Comparison of ENCODE assay signal across 8 mouse cellular contexts in genomic region chr3:96598156-96599068, GRCm38 (mm10). TPM values are rescaled to one million over a fixed set of nuclear protein-coding genes. Genes with fewer than 3 reads are reported as not detected.
DNase-seq lines count a peak whose midpoint lies in the region; ATAC-seq and TF ChIP-seq lines count a peak whose summit lies in the region.

No protein-coding gene starts in this region.

- DNase-seq in spleen, postnatal 10 days (ENCODE audit: low spot score in 2 of 2): peak; percentile 11 to 29
- DNase-seq in spleen, postnatal 4 days (ENCODE audit: low spot score in 2 of 2): no peak
- DNase-seq in heart, adult 18-20 months: peak; percentile 88 to 89
- peak; percentile 53 for DNase-seq in liver
- DNase-seq in midbrain, postnatal 0 days (ENCODE audit: low spot score): peak; percentile 79

- no peaks in the 10 kb centered on the region for H3K36me3 ChIP-seq in intestine, postnatal 0 days (ENCODE audit: control insufficient read depth, insufficient read depth)
- no peaks in the 10 kb centered on the region for H3K36me3 ChIP-seq in midbrain, postnatal 0 days (ENCODE audit: insufficient read depth, low read length)

- H3K4me3 ChIP-seq in cortical plate, adult 2 months (ENCODE audit: insufficient read depth, low read length): peak overlapping the region; percentile 69
- H3K4me3 ChIP-seq in intestine, postnatal 0 days (ENCODE audit: low read depth, low read length): peak overlapping the region; percentile 43
- H3K4me3 ChIP-seq in midbrain, postnatal 0 days (ENCODE audit: low read depth, low read length): peak overlapping the region; percentile 60

- H3K4me1 ChIP-seq in cortical plate, adult 2 months (ENCODE audit: control insufficient read depth, insufficient read depth, low read length): peaks cover 10% of the 10 kb centered on the region
- H3K4me1 ChIP-seq in intestine, postnatal 0 days (replicated peaks; ENCODE audit: control insufficient read depth, insufficient read depth, low read length): peaks cover 8% of the 10 kb centered on the region; the same call in 1 of the 2 replicates
- peaks cover 16% of the 10 kb centered on the region; the same call in 1 of the 2 replicates for H3K4me1 ChIP-seq in midbrain, postnatal 0 days (ENCODE audit: insufficient read depth, low read length)

- WGBS in intestine, postnatal 0 days: 2% methylated on average over 54 of the region's 54 CpGs
- WGBS in midbrain, postnatal 0 days: 2% methylated on average over 51 of the region's 54 CpGs

- peak overlapping the region; percentile 27 for H3K9ac ChIP-seq in intestine, postnatal 0 days (ENCODE audit: low read depth, low read length)
- peak overlapping the region; percentile 81 for H3K9ac ChIP-seq in midbrain, postnatal 0 days (replicated peaks; ENCODE audit: low read length, poor library complexity, severe bottlenecking)

- no peak for ATAC-seq in intestine, postnatal 0 days
- no peak for ATAC-seq in midbrain, postnatal 0 days (ENCODE audit: low FRiP score)
- no peak for ATAC-seq in megakaryocyte progenitor cell, adult 5-6 weeks (replicated peaks; ENCODE audit: poor library complexity)

- H3K9me3 ChIP-seq in intestine, postnatal 0 days (ENCODE audit: control insufficient read depth): no peaks in the 10 kb centered on the region
- no peaks in the 10 kb centered on the region for H3K9me3 ChIP-seq in midbrain, postnatal 0 days (ENCODE audit: low read length)

- peaks cover 48% of the 10 kb centered on the region for H3K27me3 ChIP-seq in intestine, postnatal 0 days (replicated peaks; ENCODE audit: control insufficient read depth, insufficient read depth, low read length)
- H3K27me3 ChIP-seq in midbrain, postnatal 0 days (ENCODE audit: insufficient read depth, low read length): no peaks in the 10 kb centered on the region

- TF ChIP-seq CTCF in cortical plate, adult 2 months (IDR thresholded peaks at IDR 0.05; ENCODE audit: extremely low read depth, insufficient read depth, low read length): no peak
- no peak for TF ChIP-seq CTCF in intestine, postnatal 0 days (IDR thresholded peaks at IDR 0.05; ENCODE audit: low read depth)
- TF ChIP-seq CTCF in midbrain, postnatal 0 days (IDR thresholded peaks at IDR 0.05): no peak

- H3K27ac ChIP-seq in cortical plate, adult 2 months (ENCODE audit: insufficient read depth, low read length): peak overlapping the region; percentile 93
- no peak overlapping the region for H3K27ac ChIP-seq in intestine, postnatal 0 days (ENCODE audit: low read depth, low read length)
- peak overlapping the region; percentile 77 for H3K27ac ChIP-seq in midbrain, postnatal 0 days (ENCODE audit: low read depth, low read length)

- peak; percentile 56; the same call in 1 of the 2 replicates for TF ChIP-seq POLR2A in cortical plate, adult 2 months (IDR thresholded peaks at IDR 0.05; ENCODE audit: extremely low read depth, insufficient read depth, low read length)

- H3K4me2 ChIP-seq in intestine, postnatal 0 days (replicated peaks; ENCODE audit: low read depth): peak overlapping the region; percentile 71
- H3K4me2 ChIP-seq in midbrain, postnatal 0 days (ENCODE audit: low read depth, low read length, poor library complexity, severe bottlenecking): peak overlapping the region; percentile 96

RNA-seq across cellular contexts. Expression of gene Ankrd34a, which starts 2.0 kb away (rescaled TPM):
- 61.6 and 61.9 TPM in 2 replicates for polyA plus RNA-seq in cortical plate, adult 2 months (2012; rRNA removed)
- total RNA-seq in heart, adult 18-20 months (2021): 1 to 10 TPM in 1 of 2 experiments, under 1 TPM in 1; 0.59 to 1.4 TPM
- 0.92 and 1.3 TPM in 2 replicates for polyA plus RNA-seq in intestine, postnatal 0 days (2015; fragmentation: Nextera tagmentation; extraction: Ambion mirVana)
- 21.5 and 32.7 TPM in 2 replicates for total RNA-seq in midbrain, postnatal 0 days (2014; rRNA removed)
- polyA plus RNA-seq in midbrain, postnatal 0 days (2015; fragmentation: Nextera tagmentation; extraction: Ambion mirVana): 16.3 and 21.0 TPM in 2 replicates
- not detected in 2 replicates for total RNA-seq in megakaryocyte progenitor cell, adult 5-6 weeks (2015)
- not detected in 2 replicates for total RNA-seq in megakaryocyte progenitor cell, adult 5-6 weeks (2017)

RNA-seq across cellular contexts. Expression of gene Lix1l, which starts 2.5 kb away (rescaled TPM):
- 20.9 and 22.7 TPM in 2 replicates for polyA plus RNA-seq in cortical plate, adult 2 months (2012; rRNA removed)
- 10 to 100 TPM; 24.4 to 27.4 TPM for total RNA-seq in heart, adult 18-20 months (2021)
- 2.2 and 2.4 TPM in 2 replicates for polyA plus RNA-seq in intestine, postnatal 0 days (2015; fragmentation: Nextera tagmentation; extraction: Ambion mirVana)
- total RNA-seq in midbrain, postnatal 0 days (2014; rRNA removed): 38.0 and 52.9 TPM in 2 replicates
- 3.2 TPM in 2 replicates for polyA plus RNA-seq in midbrain, postnatal 0 days (2015; fragmentation: Nextera tagmentation; extraction: Ambion mirVana)
- 0.89 and 3.0 TPM in 2 replicates for total RNA-seq in megakaryocyte progenitor cell, adult 5-6 weeks (2015)
- 0.83 and 2.3 TPM in 2 replicates for total RNA-seq in megakaryocyte progenitor cell, adult 5-6 weeks (2017)

RNA-seq across cellular contexts. Expression of gene Polr3gl, which starts 4.4 kb away (rescaled TPM):
- polyA plus RNA-seq in cortical plate, adult 2 months (2012; rRNA removed): 44.5 and 55.9 TPM in 2 replicates
- 10 to 100 TPM; 26.7 to 30.5 TPM for total RNA-seq in heart, adult 18-20 months (2021)
- 16.4 and 18.7 TPM in 2 replicates for polyA plus RNA-seq in intestine, postnatal 0 days (2015; fragmentation: Nextera tagmentation; extraction: Ambion mirVana)
- total RNA-seq in midbrain, postnatal 0 days (2014; rRNA removed): 13.2 and 16.2 TPM in 2 replicates
- polyA plus RNA-seq in midbrain, postnatal 0 days (2015; fragmentation: Nextera tagmentation; extraction: Ambion mirVana): 29.4 and 32.0 TPM in 2 replicates
- 27.0 and 30.4 TPM in 2 replicates for total RNA-seq in megakaryocyte progenitor cell, adult 5-6 weeks (2015)
- total RNA-seq in megakaryocyte progenitor cell, adult 5-6 weeks (2017): 50.7 and 59.5 TPM in 2 replicates

RNA-seq across cellular contexts. Expression of gene Gm16253, which starts 21.6 kb away (rescaled TPM):
- not detected in 2 replicates for polyA plus RNA-seq in cortical plate, adult 2 months (2012; rRNA removed)
- 1 to 10 TPM; 1.6 to 1.9 TPM for total RNA-seq in heart, adult 18-20 months (2021)
- polyA plus RNA-seq in intestine, postnatal 0 days (2015; fragmentation: Nextera tagmentation; extraction: Ambion mirVana): 0.31 and 0.41 TPM in 2 replicates
- total RNA-seq in midbrain, postnatal 0 days (2014; rRNA removed): not detected in 2 replicates
- 0.52 TPM in 1 of 2 replicates, not detected in the other for polyA plus RNA-seq in midbrain, postnatal 0 days (2015; fragmentation: Nextera tagmentation; extraction: Ambion mirVana)
- total RNA-seq in megakaryocyte progenitor cell, adult 5-6 weeks (2015): not detected in 2 replicates
- total RNA-seq in megakaryocyte progenitor cell, adult 5-6 weeks (2017): not detected in 2 replicates

RNA-seq across cellular contexts. Expression of gene Rbm8a, which starts 31.3 kb away (rescaled TPM):
- polyA plus RNA-seq in cortical plate, adult 2 months (2012; rRNA removed): 33.9 and 38.0 TPM in 2 replicates
- total RNA-seq in heart, adult 18-20 months (2021): 10 to 100 TPM; 36.5 to 37.2 TPM
- polyA plus RNA-seq in intestine, postnatal 0 days (2015; fragmentation: Nextera tagmentation; extraction: Ambion mirVana): 72.7 and 73.8 TPM in 2 replicates
- total RNA-seq in midbrain, postnatal 0 days (2014; rRNA removed): 23.8 and 25.0 TPM in 2 replicates
- 115 and 118 TPM in 2 replicates for polyA plus RNA-seq in midbrain, postnatal 0 days (2015; fragmentation: Nextera tagmentation; extraction: Ambion mirVana)
- 116 and 119 TPM in 2 replicates for total RNA-seq in megakaryocyte progenitor cell, adult 5-6 weeks (2015)
- total RNA-seq in megakaryocyte progenitor cell, adult 5-6 weeks (2017): 58.2 and 64.5 TPM in 2 replicates

Comparison
In these comparisons a context has a peak if more than half of its experiments do, and no peak if none do; other contexts are left out.
1. DNase-seq: peak in spleen, postnatal 10 days (2 of 2), heart, adult 18-20 months (2 of 2), liver (single experiment) and midbrain, postnatal 0 days (single experiment); none in spleen, postnatal 4 days (0 of 2).
2. Peak in every context shown above with its lines, with median percentiles within 50 percentile points of each other: H3K4me3 ChIP-seq.